In the genomic region with DNA sequence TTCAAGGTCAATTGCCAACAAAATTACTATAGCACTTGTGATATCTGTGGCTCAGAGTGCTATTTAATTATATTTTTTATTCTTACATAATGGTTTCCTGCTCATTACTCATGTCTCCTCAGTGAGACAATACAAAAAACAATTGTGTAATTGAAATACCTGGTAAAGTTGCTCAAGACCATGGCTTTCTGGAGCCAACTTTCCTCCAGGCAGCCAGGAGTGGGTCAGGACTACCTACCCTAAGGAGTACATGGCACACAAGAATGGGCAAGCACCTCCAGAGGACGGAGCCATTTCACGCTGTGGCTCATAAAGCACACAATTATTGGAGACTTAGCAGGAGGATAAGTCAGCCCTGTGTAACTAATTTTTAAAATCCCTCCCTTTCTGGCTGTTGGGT, we compare ENCODE assay signal across 19 mouse cellular contexts. TPM values are rescaled to one million over a fixed set of nuclear protein-coding genes. Genes with fewer than 3 reads are reported as not detected.
DNase-seq lines count a peak whose midpoint lies in the region; ATAC-seq lines count a peak whose summit lies in the region.
"Had no signal": no experiment of that assay in that cellular context is flagged by ENCODE, and none has a peak within 500 bp of the region (broad histone marks: within the 10 kb centered on the region; RNA-seq: fewer than 3 reads in every experiment).

No protein-coding gene starts in this region.

- WGBS in forebrain, embryonic 14.5 days: 85% methylated on average over 2 of the region's 2 CpGs

- H3K4me2 ChIP-seq in forebrain, embryonic 14.5 days (ENCODE audit: low read length): no peak overlapping the region

- no peak overlapping the region for H3K27ac ChIP-seq in forebrain, embryonic 14.5 days (ENCODE audit: low read depth, low read length)

- H3K9me3 ChIP-seq in forebrain, embryonic 14.5 days (replicated peaks; ENCODE audit: control insufficient read depth, low read length): no peaks in the 10 kb centered on the region
- H3K9me3 ChIP-seq: G1E had no signal

- peak; percentile 91 for DNase-seq in fat pad, adult 2 months (ENCODE audit: extremely low read depth, low read depth, low spot score)
- DNase-seq in gonadal fat pad, adult 2 months (ENCODE audit: low read depth): peak; percentile 83
- no peak for DNase-seq in kidney, postnatal 36 days
- DNase-seq in forebrain, embryonic 14.5 days (ENCODE audit: low spot score): no peak
- DNase-seq: adrenal gland, adult 2 months; adrenal gland, adult 8-10 months; adrenal gland, postnatal 10 days; adrenal gland, postnatal 14 days; adrenal gland, postnatal 25 days; adrenal gland, postnatal 36 days; B cell, adult 2 months; cerebellum, adult 11 months; cerebellum, adult 11-12 months; cerebellum, adult 18-20 months had no signal

- no peaks in the 10 kb centered on the region for H3K4me1 ChIP-seq in forebrain, embryonic 14.5 days (ENCODE audit: control insufficient read depth, insufficient read depth, low read length)

- H3K4me3 ChIP-seq in forebrain, embryonic 14.5 days (ENCODE audit: low read depth, low read length): no peak overlapping the region

- no peak for ATAC-seq in forebrain, embryonic 14.5 days
- ATAC-seq: activated CD4-positive, CD25-positive, alpha-beta regulatory T cell, adult 4 months; CD4-positive, CD25-positive, alpha-beta regulatory T cell, adult 4 months; Patski had no signal

- H3K27me3 ChIP-seq in forebrain, embryonic 14.5 days (replicated peaks; ENCODE audit: control insufficient read depth, insufficient read depth, low read length): no peaks in the 10 kb centered on the region
- H3K27me3 ChIP-seq: CH12.LX had no signal

- no peak overlapping the region for H3K9ac ChIP-seq in forebrain, embryonic 14.5 days (ENCODE audit: low read length)

- no peaks in the 10 kb centered on the region for H3K36me3 ChIP-seq in forebrain, embryonic 14.5 days (ENCODE audit: control insufficient read depth, insufficient read depth, low read length)
- H3K36me3 ChIP-seq: G1E had no signal

RNA-seq across cellular contexts. Expression of gene Frg1, which starts 12.6 kb away (rescaled TPM):
- 5.2 and 6.7 TPM in 2 replicates for polyA plus RNA-seq in gonadal fat pad, adult 2 months (2012; rRNA removed)
- polyA plus RNA-seq in forebrain, embryonic 14.5 days (2014; fragmentation: Nextera tagmentation; extraction: Ambion mirVana): 86.1 and 87.6 TPM in 2 replicates

Comparison
In these comparisons a context has a peak if more than half of its experiments do, and no peak if none do; other contexts are left out.
1. DNase-seq: peak in fat pad, adult 2 months (single experiment) and gonadal fat pad, adult 2 months (single experiment); none in kidney, postnatal 36 days (0 of 2) and forebrain, embryonic 14.5 days (single experiment).
2. RNA of gene Frg1, which starts 12.6 kb away (polyA plus RNA-seq): 86.1 to 87.6 TPM in forebrain, embryonic 14.5 days; 5.2 to 6.7 TPM in gonadal fat pad, adult 2 months; every median in the first group is over 10 times any median in the second.